Mouse (Mus musculus): ENCODE results near the gene Dap. TPM values are rescaled to one million over a fixed set of nuclear protein-coding genes. Genes with fewer than 3 reads are reported as not detected.

Dap gene
- polyA plus RNA-seq, 1 experiment from 2014 or later: 114 TPM

DNA sequence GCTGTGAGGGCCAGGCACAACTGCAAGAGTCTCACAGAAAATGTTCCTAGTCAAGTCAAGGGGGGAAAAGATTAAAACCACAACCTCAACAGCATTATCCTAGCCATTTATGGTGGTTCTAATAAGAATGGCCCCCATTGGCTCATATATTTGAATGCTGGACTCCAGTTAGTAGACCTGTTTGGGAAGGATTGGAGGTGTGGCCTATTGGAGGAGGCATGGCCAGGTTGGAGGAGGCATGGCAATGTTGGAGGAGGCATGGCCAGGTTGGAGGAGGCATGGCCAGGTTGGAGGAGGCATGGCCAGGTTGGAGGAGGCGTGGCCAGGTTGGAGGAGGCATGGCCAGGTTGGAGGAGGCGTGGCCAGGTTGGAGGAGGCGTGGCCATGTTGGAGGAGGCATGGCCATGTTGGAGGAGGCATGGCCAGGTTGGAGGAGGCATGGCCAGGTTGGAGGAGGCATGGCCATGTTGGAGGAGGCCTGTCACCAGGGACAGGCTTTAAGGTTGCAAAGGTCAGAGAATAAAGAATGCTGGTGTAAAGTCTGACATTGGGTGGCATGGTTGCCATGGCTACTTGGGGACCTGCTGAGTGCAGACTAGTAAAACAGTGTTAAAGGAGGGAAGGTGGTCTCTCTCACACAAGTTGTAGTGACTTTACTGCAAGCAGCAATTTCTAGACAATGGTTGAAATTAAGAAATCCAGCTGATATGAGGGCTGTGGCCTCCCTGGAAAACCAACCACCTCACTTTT is 93.1 kb downstream of the Dap start:
- 90% methylated on average over 3 of the region's 3 CpGs for WGBS
- no peak for ATAC-seq (ENCODE audit: insufficient read depth, low FRiP score)
- H3K9ac ChIP-seq (ENCODE audit: low read length): no peak overlapping the region
- no peaks in the 10 kb centered on the region for H3K9me3 ChIP-seq (replicated peaks; ENCODE audit: control insufficient read depth, low read length)
- H3K27me3 ChIP-seq (ENCODE audit: control insufficient read depth, insufficient read depth, low read length): no peaks in the 10 kb centered on the region
- H3K4me1 ChIP-seq (ENCODE audit: control insufficient read depth, insufficient read depth, low read length): 0 out of 2 replicates have a peak, but pooled peaks cover 4% of the 10 kb centered on the region
- H3K36me3 ChIP-seq (ENCODE audit: control insufficient read depth, insufficient read depth, low read length): no peaks in the 10 kb centered on the region
- no peak overlapping the region for H3K27ac ChIP-seq (ENCODE audit: low read length)
- no peak overlapping the region for H3K4me3 ChIP-seq (replicated peaks; ENCODE audit: low read length)
- H3K4me2 ChIP-seq (ENCODE audit: low read depth, low read length): no peak overlapping the region

DNA sequence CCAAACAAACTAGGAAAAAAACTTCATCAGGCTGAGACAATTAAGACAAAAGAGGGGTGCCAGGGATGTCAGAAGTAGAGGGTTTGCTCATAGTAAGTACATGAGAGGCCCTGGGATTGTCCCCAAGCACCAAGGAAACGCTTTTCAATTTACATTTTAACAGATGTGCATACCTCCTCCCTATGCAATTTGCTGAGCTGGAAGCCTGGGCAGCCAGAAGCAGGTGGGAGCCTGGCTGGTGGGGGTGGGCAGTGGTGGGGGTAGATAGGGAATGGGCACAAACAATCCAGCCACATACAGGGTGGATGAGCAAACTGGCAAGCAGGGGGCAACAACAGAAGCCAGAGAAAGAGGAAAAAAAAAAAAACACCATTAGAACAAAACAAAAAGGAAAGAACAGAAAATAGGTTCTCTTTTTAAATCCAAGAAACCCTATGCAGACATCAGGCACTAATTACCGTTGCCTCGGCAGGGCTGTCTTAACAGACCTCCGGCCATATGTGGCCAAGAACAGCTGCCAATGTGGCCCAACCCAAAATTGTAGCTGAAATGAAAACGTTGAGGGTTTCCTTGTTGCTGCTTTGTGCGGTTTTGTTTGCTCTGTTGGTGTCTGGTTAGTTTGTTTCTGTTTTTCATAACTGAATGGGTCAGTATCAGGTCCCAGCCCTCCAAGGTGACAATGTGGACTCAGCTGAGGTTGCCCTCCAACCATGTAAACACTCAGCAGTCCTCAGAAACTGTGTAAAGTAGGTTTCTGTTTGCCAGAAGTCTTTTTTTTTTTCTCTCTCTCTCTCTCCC is 94.2 kb downstream of the Dap start:
- Histone ChIP-seq H3K4me3 (replicated peaks; ENCODE audit: low read length) (no peak overlapping the region), H3K27ac (ENCODE audit: low read length) (no peak overlapping the region), H3K9me3 (replicated peaks; ENCODE audit: control insufficient read depth, low read length) (no peaks in the 10 kb centered on the region), H3K36me3 (ENCODE audit: control insufficient read depth, insufficient read depth, low read length) (no peaks in the 10 kb centered on the region), H3K9ac (ENCODE audit: low read length) (no peak overlapping the region), H3K4me2 (ENCODE audit: low read depth, low read length) (no peak overlapping the region), H3K4me1 (ENCODE audit: control insufficient read depth, insufficient read depth, low read length) (0 out of 2 replicates have a peak, but pooled peaks cover 4% of the 10 kb centered on the region), H3K27me3 (ENCODE audit: control insufficient read depth, insufficient read depth, low read length) (no peaks in the 10 kb centered on the region)
- no peak for ATAC-seq (ENCODE audit: insufficient read depth, low FRiP score)
- 28% methylated on average over 6 of the region's 6 CpGs for WGBS

DNA sequence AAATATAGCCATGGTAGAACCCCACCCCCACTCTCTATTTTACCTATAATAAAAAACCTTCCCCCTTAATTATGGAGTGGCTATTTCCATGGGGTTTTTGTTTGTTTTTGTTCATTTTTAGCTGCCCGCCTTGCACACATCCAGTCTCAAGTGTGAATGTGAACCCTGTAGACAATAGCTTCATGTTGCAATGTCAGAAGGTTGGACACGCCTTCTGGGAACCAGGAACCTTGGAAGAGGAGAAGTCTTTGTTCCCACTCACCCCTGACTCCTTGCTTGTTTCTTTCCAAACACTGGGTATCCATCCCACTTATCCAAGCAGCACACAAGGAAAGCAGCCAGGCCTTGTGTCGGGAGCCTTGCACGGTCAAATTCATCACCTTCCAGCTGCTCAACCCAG is 94.9 kb downstream of the Dap start:
- H3K4me1 ChIP-seq (ENCODE audit: control insufficient read depth, insufficient read depth, low read length): 0 out of 2 replicates have a peak, but pooled peaks cover 4% of the 10 kb centered on the region
- WGBS: 59% methylated on average over 4 of the region's 4 CpGs
- no peak overlapping the region for H3K4me2 ChIP-seq (ENCODE audit: low read depth, low read length)
- no peaks in the 10 kb centered on the region for H3K9me3 ChIP-seq (replicated peaks; ENCODE audit: control insufficient read depth, low read length)
- H3K27ac ChIP-seq (ENCODE audit: low read length): no peak overlapping the region
- ATAC-seq (ENCODE audit: insufficient read depth, low FRiP score): no peak
- no peaks in the 10 kb centered on the region for H3K27me3 ChIP-seq (ENCODE audit: control insufficient read depth, insufficient read depth, low read length)
- H3K4me3 ChIP-seq (replicated peaks; ENCODE audit: low read length): no peak overlapping the region
- no peaks in the 10 kb centered on the region for H3K36me3 ChIP-seq (ENCODE audit: control insufficient read depth, insufficient read depth, low read length)
- H3K9ac ChIP-seq (ENCODE audit: low read length): no peak overlapping the region

DNA sequence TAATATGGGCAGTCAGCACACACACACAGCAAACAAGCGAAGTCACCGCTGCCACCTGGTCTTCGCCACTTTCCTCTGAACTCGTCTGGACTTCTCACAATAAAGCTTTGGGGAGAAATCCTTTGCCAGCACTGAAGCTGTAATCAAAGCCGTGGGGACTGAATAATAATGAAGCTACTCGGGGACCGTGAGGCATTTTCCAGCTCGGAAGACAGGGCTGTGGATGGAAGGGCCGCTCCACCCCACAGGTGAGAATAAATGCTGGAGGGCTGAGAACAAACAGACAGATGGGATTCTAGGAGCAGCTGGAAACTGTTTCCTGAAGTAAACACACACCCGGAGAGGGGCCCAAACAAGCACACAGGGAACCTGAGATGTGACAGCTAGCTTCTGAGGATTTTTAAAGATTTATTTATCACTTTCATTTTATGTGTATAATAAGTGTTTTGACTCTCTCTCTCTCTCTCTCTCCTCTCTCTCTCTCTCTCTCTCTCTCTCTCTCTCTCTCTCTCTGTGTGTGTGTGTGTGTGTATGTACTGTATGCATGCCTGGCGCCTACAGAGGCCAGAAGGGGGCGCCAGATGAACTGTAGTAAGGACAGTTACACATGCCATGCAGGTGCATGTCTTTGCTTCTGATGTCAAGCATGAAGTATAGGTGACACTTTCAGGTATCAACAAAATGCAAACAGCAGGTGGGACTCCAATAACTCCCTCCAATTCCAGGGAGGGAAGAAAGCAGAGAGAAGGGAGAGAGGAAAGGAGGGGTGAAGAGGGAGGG is 96.7 kb downstream of the Dap start:
- ATAC-seq (ENCODE audit: insufficient read depth, low FRiP score): no peak
- 46% methylated on average over 12 of the region's 12 CpGs for WGBS

DNA sequence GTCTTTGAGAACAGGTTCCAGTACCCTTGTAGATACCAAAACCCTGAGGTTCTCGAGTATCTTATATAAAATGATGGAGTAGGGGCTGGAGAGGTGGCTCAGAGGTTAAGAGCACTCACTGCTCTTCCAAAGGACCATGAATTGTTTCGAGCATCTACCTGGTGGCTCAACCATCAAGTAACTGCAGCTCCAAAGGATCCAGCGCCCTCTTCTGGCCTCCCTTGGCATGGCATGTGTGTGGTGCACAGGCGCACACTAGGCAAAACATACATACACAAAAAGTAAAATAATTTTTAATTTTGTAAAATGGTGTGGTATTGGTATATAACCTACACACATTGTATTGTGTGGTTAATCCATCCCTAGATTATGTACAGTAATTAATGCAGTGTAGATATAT is 99.6 kb downstream of the Dap start:
- Histone ChIP-seq H3K9me3 (replicated peaks; ENCODE audit: control insufficient read depth, low read length) (no peaks in the 10 kb centered on the region), H3K9ac (ENCODE audit: low read length) (no peak overlapping the region), H3K4me3 (replicated peaks; ENCODE audit: low read length) (no peak overlapping the region), H3K27me3 (ENCODE audit: control insufficient read depth, insufficient read depth, low read length) (no peaks in the 10 kb centered on the region), H3K27ac (ENCODE audit: low read length) (no peak overlapping the region), H3K36me3 (ENCODE audit: control insufficient read depth, insufficient read depth, low read length) (no peaks in the 10 kb centered on the region), H3K4me2 (ENCODE audit: low read depth, low read length) (no peak overlapping the region), H3K4me1 (ENCODE audit: control insufficient read depth, insufficient read depth, low read length) (0 out of 2 replicates have a peak, but pooled peaks cover 4% of the 10 kb centered on the region)
- ATAC-seq (ENCODE audit: insufficient read depth, low FRiP score): no peak
- WGBS: 84% methylated on average over 4 of the region's 4 CpGs

More for the DNA sequence above, 96.7 kb downstream of the Dap start:
- H3K9me3 ChIP-seq (replicated peaks; ENCODE audit: control insufficient read depth, low read length): no peaks in the 10 kb centered on the region
- no peaks in the 10 kb centered on the region for H3K36me3 ChIP-seq (ENCODE audit: control insufficient read depth, insufficient read depth, low read length)
- no peak overlapping the region for H3K4me2 ChIP-seq (ENCODE audit: low read depth, low read length)
- H3K4me3 ChIP-seq (replicated peaks; ENCODE audit: low read length): no peak overlapping the region
- no peak overlapping the region for H3K9ac ChIP-seq (ENCODE audit: low read length)
- H3K27ac ChIP-seq (ENCODE audit: low read length): no peak overlapping the region
- no peaks in the 10 kb centered on the region for H3K27me3 ChIP-seq (ENCODE audit: control insufficient read depth, insufficient read depth, low read length)
- 0 out of 2 replicates have a peak, but pooled peaks cover 4% of the 10 kb centered on the region for H3K4me1 ChIP-seq (ENCODE audit: control insufficient read depth, insufficient read depth, low read length)

Other genes with a start within 250 kb of the Dap start
- gene Ankrd33b, start 143.4 kb downstream of the Dap start, polyA plus RNA-seq (2015; fragmentation: Nextera tagmentation; extraction: Ambion mirVana): 0.46 and 0.69 TPM in 2 replicates
- gene Ropn1l, start 229.4 kb downstream of the Dap start, polyA plus RNA-seq (2015; fragmentation: Nextera tagmentation; extraction: Ambion mirVana): 2.2 and 2.3 TPM in 2 replicates

All from stomach, embryonic 16.5 days (tissue).